Mouse (Mus musculus): ENCODE results near the gene Pdia6. TPM values are rescaled to one million over a fixed set of nuclear protein-coding genes. Genes with fewer than 3 reads are reported as not detected.

Pdia6 gene
- polyA plus RNA-seq, 1 experiment from 2014 or later = 676 TPM

- Histone ChIP-seq H3K27me3 (ENCODE audit: insufficient read depth, low read length) (no peaks in the 10 kb centered on the region), H3K4me3 (ENCODE audit: low read depth, low read length) (no peak overlapping the region), H3K9ac (no peak overlapping the region), H3K4me2 (no peak overlapping the region), H3K27ac (ENCODE audit: low read depth) (no peak overlapping the region), H3K36me3 (ENCODE audit: insufficient read depth) (peaks cover 9% of the 10 kb centered on the region), H3K4me1 (ENCODE audit: insufficient read depth) (peaks cover 12% of the 10 kb centered on the region), H3K9me3 (ENCODE audit: low read depth, low read length) (no peaks in the 10 kb centered on the region)
- DNase-seq (no peak), ATAC-seq (ENCODE audit: insufficient read depth) (no peak)
- no peak for TF ChIP-seq CTCF (IDR thresholded peaks at IDR 0.05; ENCODE audit: low read depth)
- 76% methylated on average over 3 of the region's 3 CpGs for WGBS
Observed at GRCm38 (mm10) chr12:17263881-17264280, 2.5 kb upstream of the Pdia6 start.

GRCm38 (mm10) chr12:17264826-17265225, 1.5 kb upstream of the Pdia6 start:
- no peak for DNase-seq
- no peak overlapping the region for H3K4me3 ChIP-seq (ENCODE audit: low read depth, low read length)
- H3K36me3 ChIP-seq (ENCODE audit: insufficient read depth) = peaks cover 17% of the 10 kb centered on the region
- no peak for ATAC-seq (ENCODE audit: insufficient read depth)
- H3K27ac ChIP-seq (ENCODE audit: low read depth) = no peak overlapping the region
- no peaks in the 10 kb centered on the region for H3K9me3 ChIP-seq (ENCODE audit: low read depth, low read length)
- no peak overlapping the region for H3K9ac ChIP-seq
- peaks cover 12% of the 10 kb centered on the region for H3K4me1 ChIP-seq (ENCODE audit: insufficient read depth)
- H3K27me3 ChIP-seq (ENCODE audit: insufficient read depth, low read length) = no peaks in the 10 kb centered on the region
- no peak for TF ChIP-seq CTCF (IDR thresholded peaks at IDR 0.05; ENCODE audit: low read depth)
- WGBS = 88% methylated on average over 2 of the region's 2 CpGs
- H3K4me2 ChIP-seq = no peak overlapping the region

- peak; percentile 76 for ATAC-seq (ENCODE audit: insufficient read depth)
- Histone ChIP-seq H3K4me1 (ENCODE audit: insufficient read depth) (peaks cover 12% of the 10 kb centered on the region), H3K4me3 (ENCODE audit: low read depth, low read length) (peak overlapping the region; percentile 95), H3K27ac (ENCODE audit: low read depth) (peak overlapping the region; percentile 86), H3K9me3 (ENCODE audit: low read depth, low read length) (no peaks in the 10 kb centered on the region), H3K4me2 (peak overlapping the region; percentile 91), H3K27me3 (ENCODE audit: insufficient read depth, low read length) (no peaks in the 10 kb centered on the region), H3K36me3 (ENCODE audit: insufficient read depth) (peaks cover 34% of the 10 kb centered on the region), H3K9ac (peak overlapping the region; percentile 93)
- WGBS = under 1% methylated on average over 21 of the region's 21 CpGs
- TF ChIP-seq CTCF (IDR thresholded peaks at IDR 0.05; ENCODE audit: low read depth) = no peak
- peak; percentile 46 for DNase-seq
Observed at GRCm38 (mm10) chr12:17266673-17266990, 287 bp downstream of the Pdia6 start.

DNA sequence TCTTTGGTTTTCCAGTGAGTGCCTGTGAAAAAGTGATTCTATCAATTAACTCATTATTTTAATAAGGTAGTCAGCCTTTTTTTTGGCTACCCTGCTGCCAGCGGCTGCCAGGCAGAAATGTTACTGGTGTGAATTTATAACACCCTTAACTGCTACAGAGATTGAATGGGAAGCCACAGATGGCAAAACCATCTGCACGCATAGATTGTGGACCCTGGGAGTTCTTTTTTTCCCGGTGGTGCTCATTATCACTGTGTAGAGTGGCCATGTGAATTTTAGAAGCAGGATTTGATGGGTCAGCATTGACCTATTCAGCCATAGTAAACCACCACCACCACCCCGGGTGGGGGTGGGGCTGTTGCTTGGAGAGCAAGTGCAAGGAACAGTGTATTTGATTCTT, 971 bp downstream of the Pdia6 start:
- Histone ChIP-seq H3K36me3 (ENCODE audit: insufficient read depth) (peaks cover 41% of the 10 kb centered on the region), H3K9ac (peak overlapping the region; percentile 93), H3K9me3 (ENCODE audit: low read depth, low read length) (no peaks in the 10 kb centered on the region), H3K27me3 (ENCODE audit: insufficient read depth, low read length) (no peaks in the 10 kb centered on the region), H3K27ac (ENCODE audit: low read depth) (peak overlapping the region; percentile 86; the same call in 1 of the 2 replicates), H3K4me3 (ENCODE audit: low read depth, low read length) (peak overlapping the region; percentile 95), H3K4me2 (peak overlapping the region; percentile 91), H3K4me1 (ENCODE audit: insufficient read depth) (peaks cover 12% of the 10 kb centered on the region)
- no peak for TF ChIP-seq CTCF (IDR thresholded peaks at IDR 0.05; ENCODE audit: low read depth)
- DNase-seq (no peak), ATAC-seq (ENCODE audit: insufficient read depth) (no peak)
- WGBS = 9% methylated on average over 4 of the region's 4 CpGs

GRCm38 (mm10) chr12:17271272-17271671, 4.9 kb downstream of the Pdia6 start:
- Histone ChIP-seq H3K4me3 (ENCODE audit: low read depth, low read length) (no peak overlapping the region), H3K4me2 (no peak overlapping the region), H3K9me3 (ENCODE audit: low read depth, low read length) (no peaks in the 10 kb centered on the region), H3K4me1 (ENCODE audit: insufficient read depth) (peaks cover 8% of the 10 kb centered on the region; the same call in 1 of the 2 replicates), H3K27me3 (ENCODE audit: insufficient read depth, low read length) (no peaks in the 10 kb centered on the region), H3K27ac (ENCODE audit: low read depth) (no peak overlapping the region), H3K9ac (no peak overlapping the region), H3K36me3 (ENCODE audit: insufficient read depth) (peaks cover 79% of the 10 kb centered on the region)
- 77% methylated on average over 1 of the region's 1 CpGs for WGBS
- DNase-seq = peak; percentile 28
- peak; percentile 42; the same call in 1 of the 2 replicates for TF ChIP-seq CTCF (IDR thresholded peaks at IDR 0.05; ENCODE audit: low read depth)
- ATAC-seq (ENCODE audit: insufficient read depth) = no peak

DNA sequence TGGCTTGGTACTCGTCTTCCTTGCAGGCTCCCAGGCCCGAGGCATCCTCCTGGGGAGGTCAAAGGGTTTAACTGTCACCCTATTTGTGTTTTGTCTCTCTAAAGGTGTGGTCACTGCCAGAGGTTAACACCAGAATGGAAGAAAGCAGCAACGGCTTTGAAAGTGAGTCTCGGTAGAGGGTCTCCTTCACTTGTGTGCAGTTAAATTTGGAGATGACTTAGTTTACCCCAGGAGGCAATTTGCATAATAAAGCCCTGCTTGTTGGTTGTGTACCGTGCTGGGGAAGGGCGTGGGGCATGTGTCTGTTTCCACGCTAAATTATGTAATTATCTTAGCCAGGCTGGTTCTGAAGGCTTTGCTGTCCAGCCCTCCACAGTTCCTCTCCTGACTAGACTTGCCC, 7.5 kb downstream of the Pdia6 start:
- DNase-seq (no peak), ATAC-seq (ENCODE audit: insufficient read depth) (no peak)
- no peaks in the 10 kb centered on the region for H3K4me1 ChIP-seq (ENCODE audit: insufficient read depth)
- H3K9ac ChIP-seq = no peak overlapping the region
- no peaks in the 10 kb centered on the region for H3K27me3 ChIP-seq (ENCODE audit: insufficient read depth, low read length)
- WGBS = 79% methylated on average over 7 of the region's 7 CpGs
- no peak overlapping the region for H3K27ac ChIP-seq (ENCODE audit: low read depth)
- no peak for TF ChIP-seq CTCF (IDR thresholded peaks at IDR 0.05; ENCODE audit: low read depth)
- H3K9me3 ChIP-seq (ENCODE audit: low read depth, low read length) = no peaks in the 10 kb centered on the region
- no peak overlapping the region for H3K4me3 ChIP-seq (ENCODE audit: low read depth, low read length)
- H3K4me2 ChIP-seq = no peak overlapping the region
- peaks cover 96% of the 10 kb centered on the region for H3K36me3 ChIP-seq (ENCODE audit: insufficient read depth)

- no peak for DNase-seq
- Histone ChIP-seq H3K9me3 (ENCODE audit: low read depth, low read length) (no peaks in the 10 kb centered on the region), H3K36me3 (ENCODE audit: insufficient read depth) (peaks cover 26% of the 10 kb centered on the region), H3K27me3 (ENCODE audit: insufficient read depth, low read length) (no peaks in the 10 kb centered on the region), H3K4me2 (no peak overlapping the region), H3K9ac (no peak overlapping the region), H3K4me3 (ENCODE audit: low read depth, low read length) (no peak overlapping the region), H3K4me1 (ENCODE audit: insufficient read depth) (no peaks in the 10 kb centered on the region), H3K27ac (ENCODE audit: low read depth) (no peak overlapping the region)
- TF ChIP-seq CTCF (IDR thresholded peaks at IDR 0.05; ENCODE audit: low read depth) = no peak
- no peak for ATAC-seq (ENCODE audit: insufficient read depth)
- 63% methylated on average over 4 of the region's 4 CpGs for WGBS
Observed at GRCm38 (mm10) chr12:17288496-17288895, 22.2 kb downstream of the Pdia6 start.

GRCm38 (mm10) chr12:17289060-17289459, 22.7 kb downstream of the Pdia6 start:
- peaks cover 20% of the 10 kb centered on the region for H3K36me3 ChIP-seq (ENCODE audit: insufficient read depth)
- WGBS = 61% methylated on average over 2 of the region's 2 CpGs

More at GRCm38 (mm10) chr12:17289060-17289459, 22.7 kb downstream of the Pdia6 start:
- ATAC-seq (ENCODE audit: insufficient read depth) = no peak
- H3K9me3 ChIP-seq (ENCODE audit: low read depth, low read length) = no peaks in the 10 kb centered on the region
- H3K27ac ChIP-seq (ENCODE audit: low read depth) = no peak overlapping the region
- no peak for TF ChIP-seq CTCF (IDR thresholded peaks at IDR 0.05; ENCODE audit: low read depth)
- H3K27me3 ChIP-seq (ENCODE audit: insufficient read depth, low read length) = no peaks in the 10 kb centered on the region
- no peak overlapping the region for H3K4me3 ChIP-seq (ENCODE audit: low read depth, low read length)
- no peak overlapping the region for H3K9ac ChIP-seq
- DNase-seq = no peak
- no peak overlapping the region for H3K4me2 ChIP-seq
- no peaks in the 10 kb centered on the region for H3K4me1 ChIP-seq (ENCODE audit: insufficient read depth)

All from lung, embryonic 14.5 days (tissue).